Mouse (Mus musculus): Measurements from ENCODE around the gene Gm4981.
"Not testable (repeated sequence)": the region's sequence is repeated elsewhere in the genome, so short reads cannot be mapped to it uniquely, and the experiment has no call there.

Gene Gm4981

DNA sequence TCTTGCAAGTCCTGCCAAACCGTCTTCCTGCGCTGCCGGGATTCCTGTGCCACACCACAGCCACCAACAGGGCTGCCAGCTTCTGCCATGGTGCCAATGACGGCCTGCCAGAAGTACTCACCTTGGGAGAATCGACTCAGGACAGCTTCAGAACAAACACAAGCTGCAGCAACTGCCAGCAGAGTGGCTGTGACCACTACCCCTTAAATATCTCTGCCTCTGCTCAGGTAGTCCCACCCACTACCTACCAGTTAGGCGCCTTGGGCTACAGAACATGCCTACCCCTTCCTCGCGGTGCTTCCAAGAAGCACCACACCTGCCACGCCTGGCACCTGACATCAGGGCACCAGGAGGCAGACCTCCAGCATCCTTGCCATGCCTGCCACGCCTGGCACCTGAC, at the start of gene Gm4981:
Gene Gm4981, minus strand, starts transcription at position 89 of the 400 bp plus-strand sequence.
- no peak for DNase-seq (ENCODE audit: low read depth, low spot score)

GRCm38 (mm10) chr10:58282238-58282637, 45.7 kb upstream of the Gm4981 start:
- DNase-seq (ENCODE audit: low read depth, low spot score), result no peak

DNA sequence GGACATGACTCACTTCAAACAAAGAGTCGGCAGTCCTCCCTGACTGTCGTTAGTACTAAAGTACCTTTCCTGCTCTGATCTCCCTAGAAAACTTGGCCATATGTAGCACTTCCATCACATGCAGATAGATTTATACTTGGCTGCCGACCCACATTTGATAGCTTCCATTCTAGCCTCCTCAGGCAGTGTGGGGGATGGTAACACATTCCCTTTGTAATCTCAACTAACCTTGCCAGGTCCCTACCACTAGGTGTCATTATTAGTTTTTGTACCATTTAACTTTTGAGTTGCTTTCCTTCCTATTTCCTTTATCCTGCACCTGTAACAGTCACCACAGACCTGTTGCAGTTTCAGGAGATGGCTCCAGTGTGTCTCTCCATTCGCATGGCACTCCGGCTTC, 22.0 kb upstream of the Gm4981 start:
- no peak for DNase-seq (ENCODE audit: low read depth, low spot score)

- DNase-seq (ENCODE audit: low read depth, low spot score), result no peak
Measured at GRCm38 (mm10) chr10:58255954-58256353, 19.5 kb upstream of the Gm4981 start.

DNA sequence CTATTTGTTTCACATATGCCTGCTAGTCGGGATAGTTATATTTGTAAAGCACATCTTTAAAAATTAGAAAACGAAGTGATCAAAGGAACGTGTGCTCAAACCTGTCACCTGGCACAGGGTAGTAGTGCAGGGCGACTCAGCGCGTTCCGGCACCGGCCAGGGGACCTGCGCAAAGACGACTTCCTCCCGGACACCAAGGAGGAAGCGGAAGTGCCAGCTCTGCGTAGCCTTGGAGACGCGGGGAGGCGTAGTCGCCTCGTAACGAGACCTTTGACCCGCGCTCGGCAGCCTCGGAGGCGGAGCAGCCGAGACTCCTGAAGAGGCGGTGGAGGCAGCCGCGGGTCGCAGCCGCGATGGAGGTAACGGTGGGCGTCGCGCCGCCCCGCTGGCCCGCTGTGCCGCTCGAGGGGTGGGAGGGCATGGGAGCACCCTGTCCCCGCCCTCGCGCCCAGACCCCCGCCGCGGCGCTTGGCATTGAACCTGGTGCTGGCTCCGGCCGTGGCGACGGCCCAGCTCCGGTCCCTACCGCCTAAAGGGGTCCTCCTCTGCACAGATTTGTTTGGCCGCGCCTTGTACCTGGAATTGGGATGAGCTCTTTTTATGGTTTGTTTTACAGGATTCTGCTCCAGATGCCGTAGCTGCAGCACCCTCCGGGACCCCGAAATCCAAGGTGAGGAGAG, 18.9 kb upstream of the Gm4981 start, which contains the start of gene Gcc2:
Gene Gcc2, plus strand, starts transcription at position 285 of the 680 bp plus-strand sequence.
- peak; percentile 86 for DNase-seq (ENCODE audit: low read depth, low spot score)

DNA sequence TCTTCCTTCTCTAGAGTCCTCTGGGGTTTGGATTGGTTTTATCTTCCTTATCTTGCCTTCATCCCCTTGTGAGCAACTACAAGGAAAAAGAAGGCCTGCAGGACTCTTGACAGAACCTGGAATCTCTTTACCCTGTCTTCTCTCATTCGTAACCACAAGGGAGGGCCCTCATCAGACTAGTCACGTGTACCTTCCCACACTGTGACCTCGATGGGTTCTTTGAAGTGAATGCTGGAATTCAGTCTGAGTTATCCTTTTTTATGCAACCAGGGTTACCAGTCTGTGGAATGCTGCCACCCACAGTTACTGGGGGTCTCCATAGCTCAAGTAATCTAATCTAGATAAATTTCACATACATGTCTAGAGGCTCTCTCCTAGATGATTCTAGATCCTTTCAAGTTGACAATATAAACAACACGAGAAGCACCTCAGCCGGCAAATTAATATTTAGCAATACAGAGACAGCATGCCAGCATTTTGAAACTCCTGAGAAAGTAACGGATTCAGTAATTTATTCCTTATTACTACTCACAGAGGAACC, 18.2 kb upstream of the Gm4981 start:
- DNase-seq (ENCODE audit: low read depth, low spot score), result no peak

DNA sequence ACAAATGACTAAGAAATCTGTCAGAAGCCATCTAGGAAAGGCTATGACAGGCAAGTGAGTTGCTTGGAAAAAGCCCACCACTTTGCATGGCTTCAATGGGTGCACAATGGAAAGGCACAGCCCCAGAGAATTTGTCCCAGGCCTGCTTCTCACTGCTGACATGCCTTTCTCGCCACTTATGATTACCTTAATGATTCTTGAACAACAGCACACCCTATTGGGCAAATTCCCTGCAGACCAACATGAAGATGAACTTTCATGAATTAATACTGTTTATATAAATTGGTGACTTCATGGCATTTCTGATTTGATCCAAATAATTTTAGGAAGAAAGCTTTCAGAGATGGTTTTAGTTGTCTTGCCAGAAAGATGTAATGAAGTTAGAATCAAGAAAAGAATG, 13.0 kb upstream of the Gm4981 start:
- no peak for DNase-seq (ENCODE audit: low read depth, low spot score)

- not testable (repeated sequence) for DNase-seq (ENCODE audit: low read depth, low spot score)
Measured at GRCm38 (mm10) chr10:58238984-58239740, 2.7 kb upstream of the Gm4981 start.

DNA sequence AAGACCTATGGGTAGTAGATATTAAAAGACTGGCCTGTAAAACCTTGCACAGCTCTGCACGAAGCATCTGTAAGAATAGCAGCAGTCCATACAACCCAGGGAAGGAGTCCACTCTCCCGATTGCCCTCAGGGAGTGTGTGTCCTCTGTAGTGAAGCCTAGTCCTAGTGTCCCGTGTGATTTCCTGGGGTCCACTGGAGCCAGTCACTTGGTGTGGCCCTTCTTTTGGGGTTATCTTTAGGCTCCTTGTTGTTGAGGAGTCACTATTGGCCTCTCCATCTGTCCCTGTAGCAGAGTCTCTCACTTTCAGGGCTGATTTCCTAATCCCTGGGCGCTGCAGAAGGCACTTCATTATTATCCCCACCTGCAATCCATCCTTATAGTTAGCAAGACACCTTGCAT, 1.5 kb downstream of the Gm4981 start:
- DNase-seq (ENCODE audit: low read depth, low spot score), result not testable (repeated sequence)

DNA sequence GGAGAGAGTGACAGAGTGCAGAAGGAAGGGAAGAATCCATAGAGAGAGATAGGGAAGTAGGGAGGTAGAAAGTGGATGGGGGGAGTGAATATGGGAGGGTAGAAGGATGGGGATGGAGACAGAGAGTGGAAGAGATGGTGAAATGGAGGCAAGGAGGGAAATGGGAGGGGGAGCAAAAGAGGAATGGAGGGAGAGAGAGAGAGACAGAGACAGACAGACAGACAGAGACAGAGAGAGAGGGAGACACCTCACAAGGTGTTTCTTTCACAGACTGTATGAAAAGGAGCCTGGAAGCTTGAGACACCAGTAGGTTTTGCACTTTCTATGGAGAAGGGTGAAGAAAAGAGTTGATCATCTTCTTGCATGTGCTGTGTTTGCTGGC, 2.8 kb downstream of the Gm4981 start:
- DNase-seq (ENCODE audit: low read depth, low spot score), result not testable (repeated sequence)

- DNase-seq (ENCODE audit: low read depth, low spot score), result not testable (repeated sequence)
Measured at GRCm38 (mm10) chr10:58233054-58233739, 3.3 kb downstream of the Gm4981 start.

GRCm38 (mm10) chr10:58232641-58232969, 3.9 kb downstream of the Gm4981 start, which contains the start of gene Duxf3:
Gene Duxf3, minus strand, starts transcription at chr10:58232675.
- not testable (repeated sequence) for DNase-seq (ENCODE audit: low read depth, low spot score)

DNA sequence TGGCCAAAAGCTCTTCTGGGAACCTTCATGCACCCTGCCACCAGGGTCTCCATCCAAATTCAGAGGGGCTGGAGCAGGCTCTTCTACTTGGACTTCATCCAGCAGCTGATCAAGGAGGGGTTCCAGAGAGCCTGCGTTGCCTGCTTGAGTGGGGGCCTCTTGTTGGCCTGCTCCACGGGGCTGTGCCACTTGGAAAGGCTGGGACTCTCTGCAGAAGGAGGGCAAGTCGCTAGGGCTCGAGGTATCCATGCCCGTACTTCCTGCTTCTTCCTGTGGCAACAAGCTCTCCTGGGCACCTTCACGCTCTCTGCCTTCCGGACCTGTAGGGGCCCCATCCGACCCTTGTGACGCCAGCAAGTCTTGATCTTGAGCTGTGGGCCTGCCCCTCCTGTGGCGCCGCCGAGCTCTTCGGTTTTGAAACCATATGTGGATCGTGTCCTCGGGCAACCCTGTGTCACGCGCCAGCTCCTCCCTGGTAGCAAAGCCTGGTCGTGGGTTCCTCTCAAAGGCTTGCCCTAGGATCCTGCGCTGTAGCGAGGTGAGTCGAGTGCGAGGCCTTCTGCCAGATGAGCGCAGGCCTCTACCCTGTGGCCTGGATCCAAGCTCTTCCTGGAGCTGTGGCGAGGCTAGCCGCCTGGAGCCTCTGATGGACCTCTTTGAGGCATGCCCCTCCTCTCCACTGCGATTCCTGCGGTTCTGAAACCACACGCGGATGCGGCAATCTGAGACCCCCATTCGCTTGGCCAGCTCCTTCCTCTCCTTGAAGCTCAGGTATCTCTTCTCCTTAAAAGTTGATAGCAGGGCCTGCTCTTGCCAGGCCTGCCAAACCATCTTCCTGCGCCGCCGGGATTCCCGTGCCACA, 4.5 kb downstream of the Gm4981 start:
- DNase-seq (ENCODE audit: low read depth, low spot score), result not testable (repeated sequence)

DNA sequence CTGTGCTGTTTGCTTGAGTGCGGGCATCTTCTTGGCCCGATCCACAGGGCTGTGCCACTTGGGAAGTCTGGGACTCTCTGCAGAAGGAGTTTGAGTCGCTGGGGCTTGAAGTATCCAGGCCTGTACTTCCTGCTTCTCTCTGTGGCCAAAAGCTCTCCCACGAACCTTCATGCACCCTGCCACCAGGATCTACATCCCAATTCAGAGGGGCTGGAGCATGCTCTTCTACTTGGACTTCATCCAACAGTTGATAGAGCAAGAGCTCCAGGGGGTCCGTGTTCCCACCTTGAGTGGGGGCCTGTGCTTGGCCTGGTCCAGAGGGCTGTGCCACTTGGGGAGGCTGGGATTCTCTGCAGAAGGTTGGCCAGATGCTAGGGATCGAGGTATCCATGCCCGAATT, 5.4 kb downstream of the Gm4981 start:
- not testable (repeated sequence) for DNase-seq (ENCODE audit: low read depth, low spot score)

DNA sequence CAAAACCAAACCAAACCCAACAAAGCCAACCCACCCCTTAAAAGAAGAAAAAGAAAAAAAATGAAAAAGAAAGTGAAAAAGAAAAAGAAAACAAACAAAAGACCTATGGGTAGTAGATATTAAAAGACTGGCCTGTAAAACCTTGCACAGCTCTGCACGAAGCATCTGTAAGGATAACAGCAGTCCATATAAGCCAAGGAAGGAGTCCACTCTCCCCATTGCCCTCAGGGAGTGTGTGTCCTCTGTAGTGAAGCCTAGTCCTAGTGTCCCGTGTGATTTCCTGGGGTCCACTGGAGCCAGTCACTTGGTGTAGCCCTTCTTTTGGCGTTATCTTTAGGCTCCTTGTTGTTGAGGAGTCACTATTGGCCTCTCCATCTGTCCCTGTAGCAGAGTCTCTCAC, 6.5 kb downstream of the Gm4981 start:
- not testable (repeated sequence) for DNase-seq (ENCODE audit: low read depth, low spot score)

GRCm38 (mm10) chr10:58227798-58228197, 8.7 kb downstream of the Gm4981 start:
- not testable (repeated sequence) for DNase-seq (ENCODE audit: low read depth, low spot score)

GRCm38 (mm10) chr10:58226357-58226756, 10.1 kb downstream of the Gm4981 start:
- not testable (repeated sequence) for DNase-seq (ENCODE audit: low read depth, low spot score)

DNA sequence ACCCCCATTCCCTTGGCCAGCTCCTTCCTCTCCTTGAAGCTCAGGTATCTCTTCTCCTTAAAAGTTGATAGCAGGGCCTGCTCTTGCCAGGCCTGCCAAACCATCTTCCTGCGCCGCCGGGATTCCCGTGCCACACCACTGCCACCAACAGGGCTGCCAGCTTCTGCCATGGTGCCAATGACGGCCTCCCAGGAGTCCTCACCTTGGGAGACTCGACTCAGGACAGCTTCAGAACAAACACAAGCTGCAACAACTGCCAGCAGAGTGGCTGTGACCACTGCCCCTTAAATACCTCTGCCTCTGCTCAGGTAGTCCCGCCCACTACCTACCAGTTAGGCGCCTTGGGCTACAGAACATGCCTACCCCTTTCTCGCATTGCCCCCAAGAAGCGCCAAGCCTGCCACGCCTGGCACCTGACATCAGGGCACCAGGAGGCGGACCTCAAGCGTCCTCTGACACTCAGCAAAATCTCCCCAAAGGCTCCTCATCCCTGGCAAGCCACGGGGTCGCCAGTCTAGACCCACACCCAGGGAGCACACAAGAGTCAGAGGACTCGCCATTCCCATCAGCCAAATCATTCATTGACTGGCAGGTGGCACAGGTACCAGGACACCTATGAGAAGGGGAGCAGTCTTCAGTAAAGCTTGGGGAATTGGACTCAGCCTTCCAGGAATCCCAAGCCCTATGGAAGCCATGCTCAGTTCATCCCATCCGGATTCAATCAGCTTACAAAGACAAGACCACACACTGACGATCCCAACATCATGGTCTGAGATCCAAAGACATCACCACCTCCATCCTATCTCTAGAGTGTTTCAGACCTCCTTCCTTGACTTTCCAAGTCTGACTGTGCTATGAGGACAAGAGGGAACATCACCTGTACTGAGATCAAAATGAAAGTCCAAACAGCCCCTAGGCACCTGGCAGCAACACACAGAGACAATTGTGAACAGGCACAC, 11.4 kb downstream of the Gm4981 start, which contains the start of gene AW822073:
Gene AW822073, minus strand, starts transcription at position 104 of the 959 bp plus-strand sequence.
- DNase-seq (ENCODE audit: low read depth, low spot score), result not testable (repeated sequence)

DNA sequence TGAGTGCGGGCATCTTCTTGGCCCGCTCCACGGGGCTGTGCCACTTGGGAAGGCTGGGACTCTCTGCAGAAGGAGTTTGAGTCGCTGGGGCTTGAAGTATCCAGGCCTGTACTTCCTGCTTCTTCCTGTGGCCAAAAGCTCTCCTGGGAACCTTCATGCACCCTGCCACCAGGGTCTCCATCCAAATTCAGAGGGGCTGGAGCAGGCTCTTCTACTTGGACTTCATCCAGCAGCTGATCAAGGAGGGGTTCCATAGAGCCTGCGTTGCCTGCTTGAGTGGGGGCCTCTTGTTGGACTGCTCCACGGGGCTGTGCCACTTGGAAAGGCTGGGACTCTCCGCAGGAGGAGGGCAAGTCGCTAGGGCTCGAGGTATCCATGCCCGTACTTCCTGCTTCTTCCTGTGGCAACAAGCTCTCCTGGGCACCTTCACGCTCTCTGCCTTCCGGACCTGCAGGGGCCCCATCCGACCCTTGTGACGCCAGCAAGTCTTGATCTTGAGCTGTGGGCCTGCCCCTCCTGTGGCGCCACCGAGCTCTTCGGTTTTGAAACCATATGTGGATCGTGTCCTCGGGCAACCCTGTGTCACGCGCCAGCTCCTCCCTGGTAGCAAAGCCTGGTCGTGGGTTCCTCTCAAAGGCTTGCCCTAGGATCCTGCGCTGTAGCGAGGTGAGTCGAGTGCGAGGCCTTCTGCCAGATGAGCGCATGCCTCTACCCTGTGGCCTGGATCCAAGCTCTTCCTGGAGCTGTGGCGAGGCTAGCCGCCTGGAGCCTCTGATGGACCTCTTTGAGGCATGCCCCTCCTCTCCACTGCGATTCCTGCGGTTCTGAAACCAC, 12.3 kb downstream of the Gm4981 start:
- DNase-seq (ENCODE audit: low read depth, low spot score), result not testable (repeated sequence)
